ENCODE assay signal across 15 mouse cellular contexts in genomic region chr2:134268466-134268865, GRCm38 (mm10).
DNase-seq lines count a peak whose midpoint lies in the region; ATAC-seq lines count a peak whose summit lies in the region.
"Had no signal": no experiment of that assay in that cellular context is flagged by ENCODE, and none has a peak within 500 bp of the region (broad histone marks: within the 10 kb centered on the region; RNA-seq: fewer than 3 reads in every experiment).

No protein-coding gene starts in this region.

- intact Hi-C loops in left cerebral cortex, postnatal 25 days (cut with DNase I) = no loop called here

- no peaks in the 10 kb centered on the region for H3K27me3 ChIP-seq in intestine, embryonic 14.5 days (replicated peaks; ENCODE audit: control insufficient read depth, insufficient read depth, low read length)
- no peaks in the 10 kb centered on the region for H3K27me3 ChIP-seq in intestine, embryonic 16.5 days (replicated peaks; ENCODE audit: control insufficient read depth, insufficient read depth, low read length)
- H3K27me3 ChIP-seq in embryonic facial prominence, embryonic 14.5 days (replicated peaks; ENCODE audit: control insufficient read depth, insufficient read depth, low read length) = no peaks in the 10 kb centered on the region
- H3K27me3 ChIP-seq: limb, embryonic 13.5 days; lung, embryonic 15.5 days had no signal

- ATAC-seq in intestine, embryonic 14.5 days (replicated peaks; ENCODE audit: low FRiP score, low TSS enrichment, low read depth) = no peak
- no peak for ATAC-seq in intestine, embryonic 16.5 days
- ATAC-seq in embryonic facial prominence, embryonic 14.5 days (ENCODE audit: low read depth) = no peak
- ATAC-seq: CD4-positive, CD25-positive, alpha-beta regulatory T cell, adult 4 months had no signal

- H3K27ac ChIP-seq in intestine, embryonic 14.5 days (ENCODE audit: low read depth) = no peak overlapping the region
- no peak overlapping the region for H3K27ac ChIP-seq in intestine, embryonic 16.5 days (ENCODE audit: low read length)
- no peak overlapping the region for H3K27ac ChIP-seq in embryonic facial prominence, embryonic 14.5 days (replicated peaks; ENCODE audit: low read depth, low read length)
- H3K27ac ChIP-seq: limb, embryonic 13.5 days; lung, embryonic 15.5 days had no signal

- no peak overlapping the region for H3K9ac ChIP-seq in intestine, embryonic 14.5 days (ENCODE audit: low read length)
- H3K9ac ChIP-seq in intestine, embryonic 16.5 days (ENCODE audit: low read depth, low read length) = no peak overlapping the region
- H3K9ac ChIP-seq in embryonic facial prominence, embryonic 14.5 days (ENCODE audit: low read depth, low read length) = no peak overlapping the region
- H3K9ac ChIP-seq: limb, embryonic 13.5 days; lung, embryonic 15.5 days had no signal

- H3K9me3 ChIP-seq in intestine, embryonic 14.5 days (ENCODE audit: control insufficient read depth, low read length) = no peaks in the 10 kb centered on the region
- no peaks in the 10 kb centered on the region for H3K9me3 ChIP-seq in intestine, embryonic 16.5 days (ENCODE audit: control insufficient read depth, low read length)
- H3K9me3 ChIP-seq in embryonic facial prominence, embryonic 14.5 days (ENCODE audit: control insufficient read depth, low read length) = no peaks in the 10 kb centered on the region
- H3K9me3 ChIP-seq: limb, embryonic 13.5 days; lung, embryonic 15.5 days had no signal

- WGBS in intestine, embryonic 14.5 days = 32% methylated on average over 2 of the region's 2 CpGs
- WGBS in intestine, embryonic 16.5 days = 29% methylated on average over 2 of the region's 2 CpGs
- WGBS in embryonic facial prominence, embryonic 14.5 days = 25% methylated on average over 2 of the region's 2 CpGs

- no peaks in the 10 kb centered on the region for H3K4me1 ChIP-seq in intestine, embryonic 14.5 days (replicated peaks; ENCODE audit: control insufficient read depth, insufficient read depth, low read length)
- no peaks in the 10 kb centered on the region for H3K4me1 ChIP-seq in intestine, embryonic 16.5 days (ENCODE audit: control insufficient read depth, insufficient read depth, low read length)
- H3K4me1 ChIP-seq in embryonic facial prominence, embryonic 14.5 days (ENCODE audit: control insufficient read depth, insufficient read depth, low read length) = no peaks in the 10 kb centered on the region
- H3K4me1 ChIP-seq: limb, embryonic 13.5 days; lung, embryonic 15.5 days had no signal

- H3K4me3 ChIP-seq in intestine, embryonic 14.5 days (ENCODE audit: low read depth, low read length) = no peak overlapping the region
- H3K4me3 ChIP-seq in intestine, embryonic 16.5 days (ENCODE audit: low read length) = no peak overlapping the region
- H3K4me3 ChIP-seq in embryonic facial prominence, embryonic 14.5 days (ENCODE audit: low read depth, low read length) = no peak overlapping the region
- H3K4me3 ChIP-seq: limb, embryonic 13.5 days; lung, embryonic 15.5 days; myocyte had no signal

- DNase-seq in intestine, embryonic 14.5 days (ENCODE audit: low spot score) = peak; percentile 58
- DNase-seq in ES-CJ7 (ENCODE audit: low read depth, low spot score) (peak; percentile 9), ZHBTc4 (ENCODE audit: low read depth, low spot score) (peak; percentile 38)
- peak; percentile 52 for DNase-seq in embryonic facial prominence, embryonic 14.5 days (ENCODE audit: low spot score)
- no peak for DNase-seq in left cerebral cortex, postnatal 25 days (ENCODE audit: low spot score in 2 of 2)
- DNase-seq in left cerebral cortex, adult 9 months (ENCODE audit: low spot score in 2 of 2) = no peak
- no peak for DNase-seq in urinary bladder, postnatal 14 days (ENCODE audit: low spot score)
- DNase-seq: cerebellum, adult 18-20 months; kidney, postnatal 25 days had no signal

- no peaks in the 10 kb centered on the region for H3K36me3 ChIP-seq in intestine, embryonic 14.5 days (ENCODE audit: control insufficient read depth, insufficient read depth, low read length)
- no peaks in the 10 kb centered on the region for H3K36me3 ChIP-seq in intestine, embryonic 16.5 days (ENCODE audit: control insufficient read depth, insufficient read depth, low read length)
- H3K36me3 ChIP-seq in embryonic facial prominence, embryonic 14.5 days (ENCODE audit: control insufficient read depth, insufficient read depth, low read length) = no peaks in the 10 kb centered on the region
- H3K36me3 ChIP-seq: limb, embryonic 13.5 days; lung, embryonic 15.5 days had no signal

- no peak overlapping the region for H3K4me2 ChIP-seq in intestine, embryonic 14.5 days (ENCODE audit: low read length)
- H3K4me2 ChIP-seq in intestine, embryonic 16.5 days (ENCODE audit: low read depth, low read length) = no peak overlapping the region
- H3K4me2 ChIP-seq in embryonic facial prominence, embryonic 14.5 days (ENCODE audit: low read depth, low read length) = no peak overlapping the region
- H3K4me2 ChIP-seq: limb, embryonic 13.5 days; lung, embryonic 15.5 days; midbrain, embryonic 11.5 days had no signal

Comparison
In these comparisons a context has a peak if more than half of its experiments do, and no peak if none do; other contexts are left out.
1. DNase-seq: peak in intestine, embryonic 14.5 days (single experiment), ES-CJ7 (single experiment), ZHBTc4 (single experiment) and embryonic facial prominence, embryonic 14.5 days (single experiment); none in left cerebral cortex, postnatal 25 days (0 of 2), left cerebral cortex, adult 9 months (0 of 2) and urinary bladder, postnatal 14 days (single experiment).